Mouse (Mus musculus) brain, adult 10 weeks (tissue): ENCODE data around the gene Adgrv1. TPM values are rescaled to one million over a fixed set of nuclear protein-coding genes. Genes with fewer than 3 reads are reported as not detected.

Experiments used
- polyA plus RNA-seq: library from polyadenylated mRNA; stranded (reverse); fragments of 350-450 nt; fragmentation: Illumina TruSeq; extraction: RNeasy Lipid Tissue Mini Kit (QIAGEN cat#74804); gene quantifications from one replicate; pipeline ENCODE4 v1.2.3, GENCODE M21; 2015; ENCODE audit warnings: low read depth, low replicate concordance

Gene Adgrv1
- 2.7 TPM for polyA plus RNA-seq

GRCm38 (mm10) chr13:81632720-81633415, at the start of gene Adgrv1:
TSS of gene Adgrv1 (minus strand) at chr13:81633154.

GRCm38 (mm10) chr13:81657351-81658052, 24.5 kb upstream of the Adgrv1 start, which contains the start of gene Lysmd3:
TSS of gene Lysmd3 (plus strand) at chr13:81657663.

Other genes with a start within 250 kb of the Adgrv1 start
- gene Lysmd3, start 24.5 kb upstream of the Adgrv1 start, polyA plus RNA-seq = 13.6 TPM
- gene Polr3g, start 77.9 kb upstream of the Adgrv1 start, polyA plus RNA-seq = 4.3 TPM
- 21.6 TPM for gene Mblac2, start 78.2 kb upstream of the Adgrv1 start, polyA plus RNA-seq
- 128 TPM for gene Cetn3, start 149.9 kb upstream of the Adgrv1 start, polyA plus RNA-seq